Mouse (Mus musculus) thymus, adult 2 months (tissue): ENCODE measurements around the gene Eif3k. TPM values are rescaled to one million over a fixed set of nuclear protein-coding genes. Genes with fewer than 3 reads are reported as not detected.

Source experiments
- DNase-seq: peaks from one replicate; pipeline ENCODE4 v3.0.0; 2021
- H3K27ac ChIP-seq: fragments of 200-500 bp; 2 replicates; pipeline ENCODE4 v1.5.1; 2012; ENCODE audit warnings: low read length, control low read depth; ENCODE audit not compliant: control insufficient read depth, insufficient read depth
- H3K27me3 ChIP-seq: fragments of 200-500 bp; 2 replicates; pipeline ENCODE4 v1.6.1; 2012; ENCODE audit warnings: mild to moderate bottlenecking, low read length, moderate library complexity, mixed read lengths; ENCODE audit not compliant: control insufficient read depth, insufficient read depth
- H3K36me3 ChIP-seq: fragments of 200-500 bp; 2 replicates; pipeline ENCODE4 v1.6.1; 2012; ENCODE audit warnings: mild to moderate bottlenecking, low read length, moderate library complexity; ENCODE audit not compliant: control insufficient read depth, insufficient read depth
- H3K4me1 ChIP-seq: fragments of 200-500 bp; replicated peaks from 2 replicates; pipeline ENCODE4 v1.6.1; 2012; ENCODE audit warnings: low read length; ENCODE audit not compliant: control insufficient read depth, insufficient read depth
- H3K4me3 ChIP-seq: fragments of 200-500 bp; 2 replicates; pipeline ENCODE4 v1.5.1; 2012; ENCODE audit warnings: mild to moderate bottlenecking, low read length, control low read depth, moderate library complexity; ENCODE audit not compliant: control insufficient read depth, insufficient read depth
- CTCF ChIP-seq: fragments of 200-500 bp; IDR thresholded peaks from 2 replicates; pipeline ENCODE4 v1.5.1; 2012; ENCODE audit warnings: mild to moderate bottlenecking, control low read depth, low read length, moderate library complexity, borderline replicate concordance; ENCODE audit not compliant: control insufficient read depth, poor library complexity, insufficient read depth; ENCODE audit errors: extremely low read depth
- POLR2A ChIP-seq: fragments of 200-500 bp; IDR thresholded peaks from 2 replicates; pipeline ENCODE4 v1.6.1; 2012; ENCODE audit warnings: mild to moderate bottlenecking, low read length, control low read depth, moderate library complexity; ENCODE audit not compliant: control insufficient read depth, poor library complexity, insufficient read depth; ENCODE audit errors: extremely low read depth
- WGBS: fragments of 180-500 bp; shearing (Covaris S2); methylation state at CpG from one replicate; pipeline ENCODE4 v1.1.7; 2018; 5-methylcytosine and 5-hydroxymethylcytosine counted together
- polyA plus RNA-seq: library from polyadenylated mRNA; depleted of rRNA; stranded (reverse); fragments of >200 nt; gene quantifications from 2 replicates; pipeline ENCODE4 v1.2.3, GENCODE M21; 2012; rRNA removed

The Eif3k gene
- polyA plus RNA-seq, result 362 and 396 TPM in 2 replicates

DNA sequence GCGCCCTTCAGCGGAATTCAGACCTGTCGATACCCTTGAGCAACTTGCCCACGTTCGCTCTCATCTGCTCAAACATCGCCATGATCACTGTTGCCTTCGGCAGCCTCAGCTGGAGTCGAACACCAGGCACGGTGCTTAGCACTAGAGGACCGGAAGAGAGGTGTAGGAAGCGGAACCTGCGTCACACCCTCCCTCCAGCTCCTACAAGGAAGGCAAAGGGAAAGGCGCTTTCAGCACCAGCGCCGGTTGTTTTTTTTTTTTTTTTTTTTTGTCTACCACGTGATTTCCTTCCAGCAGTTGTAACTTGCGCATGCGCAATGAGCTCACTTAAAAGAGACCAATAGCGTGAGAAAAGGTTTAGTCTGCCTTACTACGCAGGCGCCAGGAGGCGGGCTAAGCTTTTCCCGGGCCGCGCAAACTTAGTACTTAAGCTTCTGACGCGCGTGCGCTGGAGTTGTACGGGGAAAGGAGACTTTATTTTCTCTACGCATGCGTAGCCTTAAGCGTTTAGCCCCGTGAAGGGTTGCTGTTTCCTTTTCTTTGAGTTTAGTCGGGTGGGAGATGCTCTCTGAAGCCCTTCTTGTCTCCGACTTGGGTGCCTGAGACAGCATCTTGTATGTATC lies at the start of gene Eif3k, which contains the start of gene Map4k1:
Gene Eif3k (minus strand): TSS at position 214 of the 623 bp plus-strand sequence.
Gene Map4k1 (plus strand): TSS at position 400 of the 623 bp plus-strand sequence.
- TF ChIP-seq CTCF, result no peak
- TF ChIP-seq POLR2A, result peak; percentile 64; the same call in 1 of the 2 replicates
- DNase-seq, result peak; percentile 96
- Histone ChIP-seq H3K27ac (peak within 1 kb of the TSS; percentile 99), H3K36me3 (peaks cover 26% of the 10 kb centered on the region; the same call in 1 of the 2 replicates), H3K4me3 (peak within 1 kb of the TSS; percentile 85), H3K27me3 (no peaks in the 10 kb centered on the region), H3K4me1 (peaks cover 9% of the 10 kb centered on the region)
- WGBS, result under 1% methylated on average over 36 of the region's 36 CpGs

DNA sequence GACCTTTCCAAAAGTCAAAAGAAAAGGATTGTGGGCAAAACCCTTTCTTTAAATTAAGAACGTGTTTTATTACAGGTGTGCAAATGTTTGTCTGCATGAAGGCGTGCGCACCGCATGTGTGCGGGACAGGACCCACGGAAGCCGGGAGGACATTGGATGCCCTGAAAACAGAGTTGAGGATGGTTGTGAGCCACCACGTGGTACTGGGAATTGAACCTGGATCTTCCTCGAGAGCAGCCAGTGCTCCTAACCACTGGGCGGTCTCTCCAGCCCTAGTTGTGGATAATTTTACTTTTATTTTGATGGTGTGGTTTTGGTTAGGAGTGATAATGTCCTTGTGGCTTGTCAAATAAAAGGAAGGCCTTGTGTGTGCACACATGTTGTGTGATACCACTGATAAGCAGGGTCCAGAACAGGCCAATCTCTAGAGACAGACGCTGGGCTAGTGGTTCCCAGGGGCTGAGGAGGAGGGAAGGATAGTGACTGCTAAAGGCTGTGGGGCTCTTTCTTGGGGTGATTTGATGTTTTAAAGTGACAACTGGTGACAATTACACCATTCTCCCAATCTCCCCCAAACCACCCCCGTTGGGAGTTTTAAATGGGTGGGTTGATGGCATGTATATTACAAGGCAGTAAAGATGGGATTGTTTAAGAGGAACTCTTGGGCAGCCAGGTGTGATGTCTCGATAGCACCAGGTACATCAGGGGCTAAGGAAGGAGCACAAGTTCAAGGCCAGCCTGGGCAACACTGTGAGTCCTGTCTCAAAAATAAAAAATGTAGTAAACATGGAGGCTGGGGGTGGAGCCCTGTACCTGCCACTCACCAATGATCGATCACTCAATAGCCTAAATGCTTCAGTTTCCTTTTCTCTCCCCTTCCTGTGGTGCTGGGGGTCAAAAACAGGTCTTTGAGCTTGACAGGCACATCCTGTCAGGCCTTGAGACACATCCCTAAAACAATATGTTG lies 48.3 kb upstream of the Eif3k start:
- WGBS, result 68% methylated on average over 14 of the region's 14 CpGs
- TF ChIP-seq CTCF (no peak), POLR2A (no peak)
- Histone ChIP-seq H3K4me3 (no peak overlapping the region), H3K27me3 (no peaks in the 10 kb centered on the region), H3K27ac (no peak overlapping the region), H3K4me1 (peaks cover 14% of the 10 kb centered on the region), H3K36me3 (no peaks in the 10 kb centered on the region)
- DNase-seq, result no peak

DNA sequence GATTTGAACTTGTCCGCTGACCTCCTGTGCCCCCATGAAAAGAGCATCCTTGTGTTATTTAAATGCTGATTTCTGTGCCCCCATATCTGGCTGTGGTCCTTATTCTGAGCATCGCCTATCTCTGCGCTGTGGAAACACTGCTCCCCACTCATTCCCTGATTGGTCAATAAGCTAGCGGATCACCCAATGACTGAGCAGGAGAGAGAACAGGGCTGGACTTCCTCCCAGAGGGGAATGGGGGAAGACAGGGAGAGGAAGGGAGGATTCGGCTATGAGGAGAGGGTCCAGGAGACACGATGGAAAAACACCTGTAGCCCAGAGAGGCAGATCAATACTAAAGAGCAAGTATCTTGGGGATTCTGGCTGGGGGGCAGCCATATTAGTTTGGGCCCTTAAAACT lies 47.1 kb upstream of the Eif3k start:
- H3K27me3 ChIP-seq, result no peaks in the 10 kb centered on the region
- no peak for DNase-seq
- no peak overlapping the region for H3K4me3 ChIP-seq
- H3K36me3 ChIP-seq, result no peaks in the 10 kb centered on the region
- WGBS, result 90% methylated on average over 6 of the region's 6 CpGs
- TF ChIP-seq CTCF (no peak), POLR2A (no peak)
- no peak overlapping the region for H3K27ac ChIP-seq
- peaks cover 25% of the 10 kb centered on the region for H3K4me1 ChIP-seq

DNA sequence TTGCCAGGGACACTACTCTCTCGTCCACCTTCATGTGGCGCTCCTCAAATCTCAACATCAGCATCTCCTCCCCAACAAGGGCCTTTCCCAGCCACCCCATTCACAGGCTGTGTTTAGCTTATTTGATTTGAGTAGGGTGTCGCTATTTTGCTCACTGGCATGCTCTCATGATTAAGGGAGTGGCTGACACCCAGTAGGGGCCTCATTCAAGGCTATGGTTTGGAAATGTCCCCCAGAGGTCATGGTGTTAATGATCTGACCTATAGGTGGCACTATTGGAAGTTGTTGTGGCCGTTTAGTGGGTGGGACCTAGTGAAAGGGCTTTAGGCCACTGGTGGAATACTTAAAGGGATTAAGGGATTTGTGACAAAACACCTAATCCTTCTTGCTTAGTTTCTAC lies 45.1 kb upstream of the Eif3k start:
- peaks cover 36% of the 10 kb centered on the region for H3K4me1 ChIP-seq
- H3K27ac ChIP-seq, result no peak overlapping the region
- H3K36me3 ChIP-seq, result no peaks in the 10 kb centered on the region
- no peaks in the 10 kb centered on the region for H3K27me3 ChIP-seq
- no peak overlapping the region for H3K4me3 ChIP-seq
- WGBS, result 94% methylated on average over 4 of the region's 4 CpGs
- TF ChIP-seq CTCF (no peak), POLR2A (no peak)
- DNase-seq, result no peak

DNA sequence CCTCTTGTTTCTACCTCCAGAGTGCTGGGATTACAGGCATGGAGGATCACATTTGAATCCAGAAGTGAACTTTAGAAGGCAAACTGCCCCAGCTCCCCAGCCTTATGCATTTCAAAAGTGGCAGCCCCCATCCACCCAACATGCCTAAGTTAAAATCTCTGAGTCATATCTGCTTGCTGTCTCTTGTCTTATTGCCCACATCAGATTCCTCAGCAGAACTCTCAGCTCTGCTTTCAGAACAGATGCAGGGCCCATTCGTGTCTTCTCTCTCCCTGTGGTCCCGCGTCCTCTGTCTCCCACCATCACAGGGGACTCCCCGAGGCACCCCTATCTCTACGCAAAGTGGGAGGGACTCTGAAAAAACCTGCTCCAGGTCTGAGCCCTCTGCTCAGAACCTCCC lies 44.5 kb upstream of the Eif3k start:
- WGBS, result 83% methylated on average over 5 of the region's 5 CpGs
- Histone ChIP-seq H3K36me3 (no peaks in the 10 kb centered on the region), H3K4me3 (no peak overlapping the region), H3K27me3 (no peaks in the 10 kb centered on the region), H3K4me1 (peaks cover 36% of the 10 kb centered on the region), H3K27ac (no peak overlapping the region)
- DNase-seq, result no peak
- TF ChIP-seq POLR2A (no peak), CTCF (no peak)

DNA sequence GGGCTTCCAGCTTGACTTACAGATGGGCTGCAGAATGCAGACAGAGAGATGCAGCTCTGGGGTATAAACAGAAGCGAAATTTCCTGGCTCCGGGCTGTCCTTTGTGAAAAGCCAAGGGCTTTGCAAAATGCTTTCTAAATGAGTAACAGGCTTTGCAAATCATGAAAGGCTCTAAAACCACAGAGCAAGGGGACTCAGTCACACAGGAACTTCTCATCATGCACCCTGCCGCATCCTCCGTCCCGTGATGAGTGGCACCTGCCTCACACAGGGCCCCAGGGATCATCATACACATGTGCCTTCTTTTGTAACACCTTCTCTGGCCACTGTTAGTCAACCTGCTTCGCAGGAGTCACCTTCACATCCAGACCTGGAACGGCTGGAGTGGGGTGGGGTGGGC lies 43.9 kb upstream of the Eif3k start:
- no peak for DNase-seq
- Histone ChIP-seq H3K27me3 (no peaks in the 10 kb centered on the region), H3K27ac (no peak overlapping the region), H3K4me3 (no peak overlapping the region), H3K36me3 (no peaks in the 10 kb centered on the region), H3K4me1 (peaks cover 36% of the 10 kb centered on the region)
- WGBS, result 21% methylated on average over 7 of the region's 7 CpGs
- TF ChIP-seq POLR2A (no peak), CTCF (no peak)
